Mouse (Mus musculus) ES-E14 (cell line): ENCODE data around the gene Smco3.

Experiments
- CHD2 ChIP-seq: IDR thresholded peaks from 2 replicates; pipeline ENCODE4 v1.6.1; 2014; ENCODE audit warnings: mild to moderate bottlenecking, low read depth, low read length, inconsistent platforms
- HCFC1 ChIP-seq: IDR thresholded peaks from 2 replicates; pipeline ENCODE4 v1.6.1; 2012; ENCODE audit warnings: low read length, inconsistent platforms, borderline replicate concordance; ENCODE audit not compliant: insufficient read depth
- MAFK ChIP-seq: IDR thresholded peaks from 2 replicates; pipeline ENCODE4 v1.6.1; 2014; ENCODE audit warnings: mild to moderate bottlenecking, low read depth, low read length, inconsistent platforms; ENCODE audit not compliant: insufficient read depth
- ZC3H11A ChIP-seq: IDR thresholded peaks from 2 replicates; pipeline ENCODE4 v1.6.1; 2012; ENCODE audit warnings: low read depth, mild to moderate bottlenecking, inconsistent platforms, low read length, borderline replicate concordance
- ZNF384 ChIP-seq: IDR thresholded peaks from 2 replicates; pipeline ENCODE4 v1.6.1; 2012; ENCODE audit warnings: low read depth, low read length, inconsistent platforms

- TF ChIP-seq ZC3H11A (no peak), MAFK (no peak), CHD2 (peak; percentile 86), ZNF384 (no peak), HCFC1 (no peak)
Observed at GRCm38 (mm10) chr6:136808014-136808417, 27.2 kb downstream of the Smco3 start, which contains the start of gene H2afj.
